Mouse (Mus musculus) central nervous system, embryonic 11.5 days (tissue): Measurements from ENCODE around the gene Prpf8. TPM values are rescaled to one million over a fixed set of nuclear protein-coding genes. Genes with fewer than 3 reads are reported as not detected.

Experiments
- polyA plus RNA-seq: library from polyadenylated mRNA; depleted of rRNA; stranded (reverse); fragments of >200 nt; gene quantifications from 2 replicates; pipeline ENCODE4 v1.2.3, GENCODE M21; 2012; rRNA removed

The Prpf8 gene
- 93.0 and 133 TPM in 2 replicates for polyA plus RNA-seq

DNA sequence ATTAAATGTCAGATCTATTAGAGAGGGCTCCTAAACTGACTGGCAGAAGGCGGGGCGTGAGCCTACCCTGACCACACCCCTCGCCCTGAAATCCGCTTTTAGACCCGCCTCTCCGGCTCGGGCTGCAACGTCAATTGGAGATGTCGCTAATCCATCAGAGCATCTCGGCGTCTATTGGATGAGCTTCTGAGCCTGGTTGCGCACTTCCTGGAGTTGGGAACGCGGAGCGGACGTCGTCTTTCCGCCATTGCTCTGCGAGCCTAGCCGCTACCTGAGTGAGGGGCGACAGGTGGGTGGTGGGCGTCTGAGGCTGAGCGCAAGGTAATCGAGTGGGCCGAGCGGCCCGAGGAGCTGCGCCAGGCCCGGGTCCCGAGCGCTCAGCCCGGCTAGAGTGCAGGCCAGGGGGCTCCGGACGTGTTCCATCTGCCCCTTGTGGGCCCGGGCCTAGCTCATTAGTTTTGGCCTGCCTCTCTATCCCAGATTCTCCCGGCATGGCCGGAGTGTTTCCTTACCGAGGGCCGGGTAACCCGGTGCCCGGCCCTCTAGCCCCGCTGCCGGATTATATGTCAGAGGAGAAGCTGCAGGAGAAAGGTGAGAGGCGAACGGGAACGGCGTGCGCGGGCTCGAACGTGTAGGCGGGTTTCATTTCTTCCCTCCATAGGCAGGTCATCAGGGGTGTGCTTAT lies at the start of gene Prpf8:
Prpf8 (plus strand) TSS at position 216 of the 685 bp plus-strand sequence.

DNA sequence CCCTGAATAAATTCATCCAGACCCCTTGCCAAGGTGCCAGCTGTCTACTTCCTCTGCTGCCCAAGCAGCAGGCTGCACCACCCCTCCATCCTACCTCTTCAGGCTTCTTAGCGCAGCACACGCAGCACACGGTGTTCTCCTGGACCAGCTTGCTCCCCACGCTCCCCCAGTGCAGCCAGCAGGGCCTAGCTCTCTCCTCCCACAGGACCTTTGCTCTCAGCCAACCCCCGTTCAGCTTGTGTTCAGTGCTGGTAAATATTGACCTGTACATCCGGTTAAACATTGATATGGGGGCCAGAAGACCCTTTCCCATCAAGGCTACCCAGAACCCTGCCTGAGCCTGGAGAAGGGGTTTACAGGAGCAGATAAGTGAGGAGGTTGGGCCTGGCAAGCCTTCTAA lies 47.3 kb upstream of the Prpf8 start, which contains the start of gene Serpinf2:
Serpinf2 (minus strand) TSS at position 229 of the 400 bp plus-strand sequence.

DNA sequence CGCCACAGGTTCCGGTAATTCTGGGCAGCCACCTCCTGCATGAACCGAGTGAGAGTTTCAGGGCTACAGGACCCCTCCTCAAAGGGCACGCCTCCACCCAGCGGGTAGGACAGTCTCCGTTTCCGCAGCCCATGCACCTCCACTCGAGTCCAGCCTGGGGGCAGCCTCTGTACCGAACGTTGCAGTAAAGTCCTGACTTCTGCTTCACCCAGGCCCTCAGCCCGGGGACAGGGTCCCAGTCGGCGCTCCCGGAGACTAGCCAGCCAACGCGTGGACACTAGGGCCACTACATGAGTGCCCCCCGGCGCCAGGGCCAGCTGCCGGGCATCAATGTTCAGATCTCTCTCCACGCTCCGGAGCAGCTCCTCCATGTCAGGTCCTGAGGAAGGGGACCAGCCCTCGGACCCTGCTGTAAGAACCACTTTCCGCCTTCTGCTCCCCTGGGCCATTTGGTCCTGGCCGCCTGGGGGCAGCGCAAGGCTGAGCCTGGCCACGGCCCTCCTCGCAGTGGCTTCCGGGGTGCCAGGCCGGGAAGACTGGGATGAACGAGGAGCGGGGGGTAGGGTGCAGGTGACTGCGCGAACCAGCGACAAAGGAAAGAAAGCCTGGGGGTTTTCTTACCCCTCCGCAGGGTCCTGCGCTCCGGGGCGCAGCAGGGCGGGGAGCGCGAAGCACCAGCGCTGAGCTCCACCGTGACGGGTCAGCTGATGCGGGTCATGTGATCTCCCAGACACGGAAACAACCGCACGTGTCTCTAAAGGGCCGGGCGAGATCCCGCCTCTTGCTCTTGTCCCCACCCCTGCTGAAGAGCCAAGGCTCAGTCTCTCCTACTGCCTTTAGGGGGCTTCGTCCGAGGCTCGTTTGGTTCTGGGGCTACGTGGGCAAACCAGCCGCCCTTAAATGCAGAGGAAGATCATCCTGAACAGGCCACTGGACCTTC lies 32.4 kb upstream of the Prpf8 start, which contains the start of gene Wdr81:
Wdr81 (minus strand) TSS at position 727 of the 940 bp plus-strand sequence.

DNA sequence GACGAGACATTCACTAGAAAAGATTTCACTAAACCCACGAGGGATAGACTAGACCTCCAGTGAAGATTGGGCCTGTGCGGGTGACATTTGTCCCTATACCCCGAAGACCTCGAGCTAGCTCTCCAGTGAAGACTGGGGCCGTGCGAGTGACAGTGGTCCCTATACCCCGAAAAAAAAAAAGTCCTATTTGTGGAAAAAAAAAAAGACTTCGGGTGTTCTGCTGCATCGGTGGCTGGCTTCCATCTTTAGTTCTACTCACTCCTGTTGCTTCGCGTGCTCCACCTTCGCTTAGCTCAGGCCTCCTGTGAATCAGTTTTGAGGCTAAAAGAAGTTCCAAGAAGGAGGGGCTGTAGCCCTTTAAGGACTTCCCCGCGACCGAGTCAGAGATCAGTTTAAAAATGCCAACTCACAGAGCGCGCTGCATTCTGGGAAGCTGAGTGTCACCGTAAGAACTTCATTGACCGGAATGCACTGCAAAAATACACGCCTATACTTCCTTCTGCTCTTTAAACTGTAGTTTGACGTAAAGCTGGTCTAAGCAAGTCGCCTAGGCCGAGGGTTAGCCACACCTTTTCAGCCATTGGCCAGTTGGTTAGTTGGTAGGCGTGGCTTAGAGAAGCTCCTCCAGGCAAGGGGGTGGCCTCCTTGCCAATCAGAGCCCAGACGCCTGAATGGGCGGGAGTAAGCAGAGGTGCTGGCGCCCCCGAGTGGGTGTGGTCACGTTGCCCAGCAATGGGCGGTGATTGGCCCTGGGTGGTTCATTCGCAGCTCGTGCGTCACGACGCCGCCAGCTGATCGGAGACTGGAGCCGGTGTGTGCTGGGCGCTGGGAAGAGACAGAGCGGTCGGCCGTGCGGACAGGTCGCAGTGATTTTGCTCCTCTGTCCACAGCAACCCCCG lies 25.5 kb upstream of the Prpf8 start, which contains the start of gene Tlcd2:
Tlcd2 (plus strand) TSS at position 872 of the 899 bp plus-strand sequence.

DNA sequence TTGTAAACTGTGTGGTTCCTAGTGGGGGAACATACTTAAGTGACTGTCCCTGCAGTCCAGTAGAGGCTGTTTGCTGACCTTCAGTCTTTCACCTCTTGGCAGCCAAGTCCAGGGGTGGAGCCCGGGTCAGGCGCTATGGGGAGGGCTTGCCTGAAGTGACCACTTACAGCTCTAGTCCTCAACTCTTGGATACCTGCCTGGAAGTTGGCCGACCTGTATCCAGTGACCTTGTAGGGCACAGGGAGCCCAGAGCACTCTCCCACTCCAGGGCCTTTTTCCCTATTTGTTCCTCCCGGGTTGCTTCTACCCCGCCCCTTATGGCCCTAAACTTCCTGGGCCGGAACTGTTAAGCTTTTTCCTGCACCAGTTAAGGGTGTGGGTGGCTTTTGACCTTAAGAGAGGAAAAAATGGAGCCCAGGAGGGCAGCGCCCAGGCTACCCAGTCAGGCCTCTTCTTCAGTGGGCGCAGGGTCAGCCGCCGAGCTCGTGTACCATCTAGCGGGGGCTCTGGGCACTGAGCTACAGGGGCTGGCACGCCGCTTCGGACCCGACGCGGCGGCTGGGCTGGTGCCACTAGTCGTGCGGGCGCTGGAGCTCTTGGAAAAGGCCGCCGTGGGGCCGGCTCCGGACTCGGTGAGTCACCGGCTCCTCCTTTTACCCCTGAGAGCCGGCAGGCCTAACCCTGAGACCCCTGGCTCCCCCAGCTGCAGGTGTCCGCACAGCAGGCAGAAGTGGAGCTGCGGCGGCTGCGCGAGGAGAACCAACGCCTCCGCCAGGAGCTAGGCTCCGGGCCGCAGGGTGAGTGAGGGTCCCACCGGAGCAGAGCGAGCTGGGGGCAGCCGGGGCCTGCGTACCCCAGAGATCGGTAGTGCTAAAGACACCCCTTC lies 23.4 kb downstream of the Prpf8 start, which contains the start of gene Rilp:
Rilp (plus strand) TSS at position 354 of the 886 bp plus-strand sequence.

DNA sequence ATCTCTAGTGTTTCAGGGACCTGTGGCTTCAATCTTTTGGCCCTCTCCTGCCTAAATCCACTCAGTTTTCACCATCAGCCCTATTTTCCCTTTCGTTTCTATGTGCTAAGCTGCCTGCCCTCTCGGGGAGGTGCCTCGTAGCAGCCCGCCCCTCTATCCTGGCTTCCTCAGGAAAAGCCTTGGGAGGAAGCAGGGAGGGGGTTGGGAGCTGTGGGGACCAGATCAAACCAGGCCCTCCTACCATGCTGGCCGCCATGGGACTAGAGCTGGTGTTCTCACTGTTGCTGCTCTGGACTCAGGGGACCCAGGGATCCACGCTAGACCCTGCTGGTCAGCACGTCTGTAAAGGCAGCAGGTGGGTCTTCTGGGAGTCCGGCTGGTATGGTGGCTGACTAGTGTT lies 26.7 kb downstream of the Prpf8 start, which contains the start of gene Scarf1:
Scarf1 (plus strand) TSS at position 205 of the 400 bp plus-strand sequence.

DNA sequence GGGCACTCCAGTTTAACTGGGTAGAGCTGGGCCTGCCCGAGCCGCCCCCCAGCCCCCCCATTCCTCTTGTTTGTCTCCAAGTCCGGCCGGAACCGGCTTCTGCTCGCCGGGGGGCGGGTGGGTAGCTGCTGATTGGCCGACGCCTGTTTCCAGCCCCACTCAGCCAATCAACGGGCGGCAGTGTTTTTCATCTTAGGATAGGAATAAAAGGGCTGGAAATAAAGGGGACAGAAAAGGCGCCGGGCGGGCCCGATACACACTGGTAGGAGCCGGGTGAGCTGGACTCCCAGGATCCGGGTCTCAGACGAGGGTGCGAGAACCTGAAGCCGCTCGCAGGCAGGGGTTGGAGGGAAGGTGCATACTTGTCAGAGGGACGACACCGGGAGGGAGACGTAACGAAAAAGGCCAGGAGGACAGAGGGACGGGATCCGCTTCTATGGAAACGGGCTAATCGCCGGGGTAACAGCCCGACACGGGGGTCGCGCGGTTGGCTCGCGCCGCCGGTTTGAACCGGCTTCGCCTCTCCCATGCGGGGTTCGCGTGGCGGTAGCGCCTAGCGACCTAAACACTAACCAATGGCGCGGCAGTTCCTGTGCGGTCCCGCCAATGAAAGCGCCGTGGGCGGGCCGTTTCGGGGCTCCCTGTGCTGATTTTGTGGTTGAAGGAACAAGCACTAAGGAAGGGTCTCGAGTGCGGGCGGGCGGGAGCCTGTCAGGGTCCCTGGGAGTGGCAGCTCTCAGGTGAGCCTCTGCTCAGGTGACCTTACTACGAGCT lies 45.0 kb downstream of the Prpf8 start, which contains the start of gene Slc43a2:
Slc43a2 (plus strand) TSS at position 226 of the 774 bp plus-strand sequence.

Other genes starting within 250 kb of the Prpf8 start
- 74.6 and 89.8 TPM in 2 replicates for gene Rpa1, start 138.5 kb upstream of the Prpf8 start, polyA plus RNA-seq
- 7.7 and 8.6 TPM in 2 replicates for gene Smyd4, start 138.4 kb upstream of the Prpf8 start, polyA plus RNA-seq
- 32.3 and 55.1 TPM in 2 replicates for gene Serpinf1, start 64.1 kb upstream of the Prpf8 start, polyA plus RNA-seq
- 14.3 and 19.1 TPM in 2 replicates for gene Serpinf2, start 47.2 kb upstream of the Prpf8 start, polyA plus RNA-seq
- 7.7 and 7.8 TPM in 2 replicates for gene Wdr81, start 32.1 kb upstream of the Prpf8 start, polyA plus RNA-seq
- gene Tlcd2, start 25.1 kb upstream of the Prpf8 start, polyA plus RNA-seq = 4.6 and 6.8 TPM in 2 replicates
- gene Rilp, start 23.3 kb downstream of the Prpf8 start, polyA plus RNA-seq = 0.80 and 0.82 TPM in 2 replicates
- 5.1 and 5.9 TPM in 2 replicates for gene Scarf1, start 26.7 kb downstream of the Prpf8 start, polyA plus RNA-seq
- 9.0 and 10.9 TPM in 2 replicates for gene Slc43a2, start 44.9 kb downstream of the Prpf8 start, polyA plus RNA-seq
- 85.2 and 116 TPM in 2 replicates for gene Pitpna, start 101.3 kb downstream of the Prpf8 start, polyA plus RNA-seq
- 24.6 and 29.0 TPM in 2 replicates for gene Inpp5k, start 144.2 kb downstream of the Prpf8 start, polyA plus RNA-seq
- gene Myo1c, start 163.7 kb downstream of the Prpf8 start, polyA plus RNA-seq = 17.7 and 19.2 TPM in 2 replicates
- gene Crk, start 192.4 kb downstream of the Prpf8 start, polyA plus RNA-seq = 102 and 115 TPM in 2 replicates
- 1,203 and 1,938 TPM in 2 replicates for gene Ywhae, start 246.1 kb downstream of the Prpf8 start, polyA plus RNA-seq